Mouse (Mus musculus): ENCODE measurements around the gene Cdrt4. TPM values are rescaled to one million over a fixed set of nuclear protein-coding genes. Genes with fewer than 3 reads are reported as not detected.

Cdrt4 gene
- polyA plus RNA-seq, 1 experiment from 2014 or later, result 0.28 TPM

DNA sequence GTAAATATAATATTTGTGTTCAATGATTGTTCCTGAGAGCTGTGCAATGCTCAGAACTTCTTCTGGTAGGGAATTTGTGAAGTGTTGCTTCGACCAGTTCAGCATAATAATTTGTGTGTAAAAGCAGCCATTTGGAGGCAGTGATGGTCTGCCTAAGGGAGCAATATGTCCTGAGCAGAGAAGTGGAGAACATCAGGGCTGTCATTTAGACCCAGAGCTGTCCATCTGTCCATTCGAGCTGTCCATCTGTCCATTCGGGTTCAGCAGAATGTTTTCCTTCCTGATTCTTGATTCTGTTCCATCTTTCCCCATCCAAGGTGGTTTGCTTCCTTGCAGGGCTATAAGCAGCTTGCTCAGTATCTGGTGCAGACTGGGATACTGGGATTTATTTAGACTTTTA lies 33.4 kb downstream of the Cdrt4 start:
- Histone ChIP-seq H3K27me3 (replicated peaks) (0 out of 2 replicates have a peak, but pooled peaks cover 3% of the 10 kb centered on the region), H3K27ac (no peak overlapping the region), H3K4me2 (replicated peaks) (no peak overlapping the region), H3K4me3 (no peak overlapping the region), H3K9ac (no peak overlapping the region), H3K4me1 (peaks cover 16% of the 10 kb centered on the region; the same call in 1 of the 2 replicates), H3K36me3 (no peaks in the 10 kb centered on the region), H3K9me3 (peaks cover 4% of the 10 kb centered on the region; the same call in 1 of the 2 replicates)
- no peak for ATAC-seq (ENCODE audit: low FRiP score, low read depth)
- WGBS, result 59% methylated on average over 3 of the region's 3 CpGs

DNA sequence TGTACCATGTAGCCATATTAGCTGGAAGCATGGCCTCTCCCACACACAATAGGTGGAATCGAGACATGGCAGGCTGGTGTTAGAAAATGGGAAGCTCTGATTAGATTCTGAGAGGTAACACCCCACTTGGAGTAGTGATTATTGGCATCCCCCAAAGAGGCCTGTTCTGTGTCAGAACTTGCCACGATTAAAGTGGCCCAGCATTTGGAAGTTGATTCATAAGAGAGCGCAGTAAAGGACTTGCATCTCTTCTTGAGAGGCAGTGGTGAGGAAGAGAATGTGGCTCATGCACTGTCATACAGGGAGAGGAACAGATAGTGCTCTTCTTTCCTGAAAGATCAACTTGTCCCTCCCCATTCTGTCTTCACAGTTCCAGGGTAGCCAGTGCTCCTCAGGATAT lies 34.1 kb downstream of the Cdrt4 start:
- ATAC-seq (ENCODE audit: low FRiP score, low read depth), result no peak
- H3K9ac ChIP-seq, result no peak overlapping the region
- H3K4me2 ChIP-seq (replicated peaks), result no peak overlapping the region
- peaks cover 4% of the 10 kb centered on the region; the same call in 1 of the 2 replicates for H3K9me3 ChIP-seq
- H3K4me3 ChIP-seq, result no peak overlapping the region
- no peaks in the 10 kb centered on the region for H3K36me3 ChIP-seq
- 89% methylated on average over 3 of the region's 3 CpGs for WGBS
- H3K27me3 ChIP-seq (replicated peaks), result 0 out of 2 replicates have a peak, but pooled peaks cover 3% of the 10 kb centered on the region
- H3K4me1 ChIP-seq, result peaks cover 16% of the 10 kb centered on the region; the same call in 1 of the 2 replicates
- no peak overlapping the region for H3K27ac ChIP-seq

DNA sequence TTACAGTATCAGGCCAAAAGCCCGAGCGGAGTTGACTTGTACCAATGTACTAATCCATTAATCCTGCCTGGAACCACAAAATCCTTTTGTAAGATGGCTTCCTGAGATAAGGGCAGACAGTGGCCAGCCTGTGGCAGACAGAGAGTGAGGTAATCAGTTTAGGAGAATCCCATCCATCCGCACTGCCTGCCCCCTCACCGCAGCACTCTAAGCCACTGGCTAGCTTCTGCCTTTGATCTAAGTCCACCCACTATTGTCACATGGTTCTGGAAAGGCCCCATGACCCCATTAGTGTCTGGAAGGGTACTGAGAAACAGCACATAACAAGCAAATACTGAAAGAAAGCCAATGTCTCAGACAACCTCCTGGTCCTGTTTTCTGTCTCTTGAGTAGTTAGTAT lies 35.6 kb downstream of the Cdrt4 start:
- Histone ChIP-seq H3K9ac (no peak overlapping the region), H3K4me3 (no peak overlapping the region), H3K27me3 (replicated peaks) (0 out of 2 replicates have a peak, but pooled peaks cover 3% of the 10 kb centered on the region), H3K4me1 (peaks cover 16% of the 10 kb centered on the region; the same call in 1 of the 2 replicates), H3K27ac (no peak overlapping the region), H3K36me3 (no peaks in the 10 kb centered on the region), H3K4me2 (replicated peaks) (no peak overlapping the region), H3K9me3 (no peaks in the 10 kb centered on the region)
- 79% methylated on average over 4 of the region's 4 CpGs for WGBS
- ATAC-seq (ENCODE audit: low FRiP score, low read depth), result no peak

DNA sequence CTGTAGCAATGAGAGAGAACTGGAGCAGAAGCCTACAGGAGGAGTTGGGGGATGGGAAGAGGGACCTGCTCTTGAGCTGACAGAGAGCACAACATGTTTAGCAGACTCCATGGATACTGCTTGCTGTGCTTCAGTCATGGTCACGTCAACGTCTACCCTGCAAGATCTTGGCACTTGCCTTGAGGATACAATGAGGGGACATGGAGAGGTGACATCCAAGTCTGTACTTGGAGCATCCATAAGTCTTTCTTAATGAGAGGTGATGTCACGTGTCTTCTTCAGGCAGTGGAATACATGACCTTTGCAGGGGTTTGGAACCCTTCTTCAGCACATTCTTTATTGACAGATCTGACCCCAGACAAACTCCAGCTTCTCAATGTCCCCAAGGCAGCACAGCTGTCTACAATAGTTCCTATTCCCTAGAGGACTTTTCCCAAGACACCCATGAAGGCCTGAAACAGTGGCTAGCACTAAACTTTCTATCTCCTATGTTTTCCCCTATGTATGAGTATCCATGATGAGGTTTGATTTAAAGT lies 39.2 kb downstream of the Cdrt4 start:
- no peak overlapping the region for H3K4me2 ChIP-seq (replicated peaks)
- WGBS, result 95% methylated on average over 3 of the region's 3 CpGs
- H3K9me3 ChIP-seq, result no peaks in the 10 kb centered on the region

DNA sequence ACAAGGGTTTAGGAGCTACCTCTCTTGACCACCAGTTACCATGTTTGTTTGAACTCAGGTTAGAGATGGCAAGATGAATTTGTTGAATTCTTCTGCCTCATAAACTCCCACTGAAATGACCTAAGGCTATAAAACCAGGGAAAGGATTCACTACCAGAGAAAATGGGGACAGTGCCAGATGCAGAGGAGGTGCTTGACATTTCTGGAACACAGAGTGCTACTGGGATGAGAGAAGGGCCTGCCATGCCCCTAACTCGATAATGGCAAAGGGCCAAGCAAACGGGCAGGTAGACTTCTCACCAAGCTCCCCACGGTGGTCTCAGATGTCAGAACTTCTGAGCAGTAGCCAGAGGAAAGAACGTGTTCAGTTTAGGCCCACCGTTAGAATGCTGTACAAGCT lies 39.8 kb downstream of the Cdrt4 start:
- H3K4me3 ChIP-seq, result no peak overlapping the region
- ATAC-seq (ENCODE audit: low FRiP score, low read depth), result no peak
- 0 out of 2 replicates have a peak, but pooled peaks cover 3% of the 10 kb centered on the region for H3K27me3 ChIP-seq (replicated peaks)
- no peak overlapping the region for H3K4me2 ChIP-seq (replicated peaks)
- H3K27ac ChIP-seq, result no peak overlapping the region
- H3K4me1 ChIP-seq, result no peaks in the 10 kb centered on the region
- H3K9ac ChIP-seq, result no peak overlapping the region
- no peaks in the 10 kb centered on the region for H3K9me3 ChIP-seq
- no peaks in the 10 kb centered on the region for H3K36me3 ChIP-seq
- WGBS, result 89% methylated on average over 5 of the region's 5 CpGs

More for the DNA sequence above, 39.2 kb downstream of the Cdrt4 start:
- Histone ChIP-seq H3K4me1 (0 out of 2 replicates have a peak, but pooled peaks cover 2% of the 10 kb centered on the region), H3K4me3 (no peak overlapping the region), H3K27me3 (replicated peaks) (0 out of 2 replicates have a peak, but pooled peaks cover 3% of the 10 kb centered on the region), H3K27ac (no peak overlapping the region), H3K9ac (no peak overlapping the region), H3K36me3 (no peaks in the 10 kb centered on the region)
- ATAC-seq (ENCODE audit: low FRiP score, low read depth), result no peak

DNA sequence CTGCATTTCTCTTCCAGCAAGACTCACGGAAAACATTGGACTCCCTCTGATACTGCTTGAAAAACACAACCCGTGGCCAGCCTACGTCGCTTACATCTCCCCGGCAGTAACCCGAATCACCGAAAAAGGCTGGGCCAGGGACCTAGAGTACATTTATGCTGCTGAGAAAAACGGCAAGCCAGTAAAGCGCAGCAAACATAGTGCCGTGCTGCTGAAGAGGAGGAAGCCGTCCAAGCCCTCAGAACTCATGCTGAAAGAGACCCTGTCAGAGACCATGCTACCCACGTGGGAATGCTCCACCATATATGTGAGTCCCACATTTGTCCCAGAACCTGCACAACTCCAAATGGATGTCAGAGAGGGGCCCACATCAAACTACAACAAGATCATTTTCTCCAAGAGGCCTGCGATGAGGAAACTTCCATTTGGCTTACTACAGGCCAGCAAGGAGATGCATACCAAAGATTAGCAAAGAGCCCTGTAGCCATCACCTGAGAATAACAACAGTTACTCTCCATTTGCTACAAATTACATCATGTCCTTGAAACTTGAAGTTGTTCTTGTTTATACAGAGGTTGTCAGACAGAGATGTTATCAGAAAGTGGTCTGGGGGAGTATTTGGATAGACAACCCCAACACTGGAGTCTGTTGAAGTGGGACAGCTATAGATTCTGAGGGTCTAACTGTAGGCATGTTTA lies 41.7 kb downstream of the Cdrt4 start:
- Histone ChIP-seq H3K4me1 (no peaks in the 10 kb centered on the region), H3K36me3 (no peaks in the 10 kb centered on the region), H3K27me3 (replicated peaks) (no peaks in the 10 kb centered on the region), H3K9me3 (no peaks in the 10 kb centered on the region), H3K9ac (no peak overlapping the region), H3K4me2 (replicated peaks) (no peak overlapping the region), H3K4me3 (no peak overlapping the region), H3K27ac (no peak overlapping the region)
- WGBS, result 90% methylated on average over 13 of the region's 13 CpGs
- no peak for ATAC-seq (ENCODE audit: low FRiP score, low read depth)

DNA sequence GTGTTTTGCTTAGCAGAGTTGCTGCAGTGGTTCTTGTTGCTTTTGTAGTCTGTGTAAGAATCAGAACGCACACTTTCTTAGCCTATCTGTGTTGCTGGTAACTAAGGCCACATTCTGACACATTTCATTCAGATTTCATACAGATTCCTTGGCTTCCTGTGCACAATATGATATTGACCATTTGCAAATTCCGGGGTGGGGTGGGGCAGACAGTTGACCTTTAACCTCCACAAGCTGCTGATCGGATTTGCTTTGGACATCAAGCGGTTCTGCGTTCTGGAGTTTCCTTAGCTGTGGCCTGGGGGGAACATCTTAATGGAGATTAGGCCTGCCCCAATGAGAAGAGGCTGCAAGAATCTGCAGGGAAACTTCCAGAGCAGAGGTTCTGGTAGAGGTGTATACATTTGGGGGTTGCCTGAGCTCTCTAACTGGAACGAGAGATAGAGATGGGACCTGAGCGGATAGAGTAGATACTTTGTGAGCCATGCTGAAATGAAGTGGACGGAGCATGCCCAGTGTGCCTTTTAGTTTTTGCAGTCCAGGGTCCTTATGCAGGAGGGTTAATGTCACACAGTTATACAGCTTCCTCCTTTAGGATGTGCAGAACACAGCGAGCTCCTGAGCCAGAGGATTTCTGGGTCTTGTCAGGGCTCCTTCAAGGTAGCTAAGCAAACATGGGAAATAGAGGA lies 44.2 kb downstream of the Cdrt4 start:
- ATAC-seq (ENCODE audit: low FRiP score, low read depth), result no peak
- H3K4me3 ChIP-seq, result no peak overlapping the region
- no peak overlapping the region for H3K4me2 ChIP-seq (replicated peaks)
- no peaks in the 10 kb centered on the region for H3K36me3 ChIP-seq
- no peak overlapping the region for H3K9ac ChIP-seq
- no peaks in the 10 kb centered on the region for H3K9me3 ChIP-seq
- H3K4me1 ChIP-seq, result no peaks in the 10 kb centered on the region
- no peaks in the 10 kb centered on the region for H3K27me3 ChIP-seq (replicated peaks)
- WGBS, result 87% methylated on average over 9 of the region's 9 CpGs
- H3K27ac ChIP-seq, result no peak overlapping the region

DNA sequence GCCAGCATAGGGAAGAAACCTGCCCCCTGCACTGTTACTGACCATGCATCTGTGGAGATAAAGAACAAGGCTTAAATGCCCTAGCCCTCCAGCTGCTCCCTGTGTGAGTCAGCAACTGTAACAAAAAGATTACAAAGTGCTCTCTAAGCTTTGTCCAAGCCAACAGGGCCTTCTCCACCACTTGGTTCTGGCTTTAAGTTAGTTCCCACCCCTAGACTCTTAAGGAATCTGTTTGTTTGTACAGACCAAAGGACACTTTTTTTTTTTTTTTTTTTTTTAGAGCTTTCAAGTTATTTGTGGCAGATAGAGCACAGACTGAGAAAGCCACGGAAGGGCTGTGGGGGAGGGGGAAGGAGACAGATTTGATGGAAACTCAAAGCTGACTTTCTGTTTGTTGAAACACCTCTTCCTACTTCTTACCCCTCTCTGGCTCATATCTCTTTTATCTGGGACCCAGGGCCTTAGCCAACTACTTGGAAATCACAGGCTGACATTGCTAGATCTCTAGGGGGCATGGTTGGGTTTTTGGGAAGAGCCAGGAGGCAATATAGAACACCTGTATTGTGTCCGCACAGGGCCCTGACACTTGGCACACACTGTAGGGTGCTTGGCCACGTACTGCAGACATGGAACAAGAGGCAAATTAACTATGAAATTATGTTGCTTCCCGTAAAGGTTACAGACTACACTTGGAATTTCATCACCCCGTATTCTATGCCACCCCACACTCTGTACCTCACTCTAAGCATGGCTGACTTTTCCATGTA lies 44.9 kb downstream of the Cdrt4 start:
- H3K9ac ChIP-seq, result no peak overlapping the region
- H3K36me3 ChIP-seq, result no peaks in the 10 kb centered on the region
- no peak overlapping the region for H3K4me3 ChIP-seq
- ATAC-seq (ENCODE audit: low FRiP score, low read depth), result no peak
- H3K27ac ChIP-seq, result no peak overlapping the region
- H3K27me3 ChIP-seq (replicated peaks), result no peaks in the 10 kb centered on the region
- H3K9me3 ChIP-seq, result no peaks in the 10 kb centered on the region
- no peaks in the 10 kb centered on the region for H3K4me1 ChIP-seq
- 78% methylated on average over 5 of the region's 5 CpGs for WGBS
- no peak overlapping the region for H3K4me2 ChIP-seq (replicated peaks)

DNA sequence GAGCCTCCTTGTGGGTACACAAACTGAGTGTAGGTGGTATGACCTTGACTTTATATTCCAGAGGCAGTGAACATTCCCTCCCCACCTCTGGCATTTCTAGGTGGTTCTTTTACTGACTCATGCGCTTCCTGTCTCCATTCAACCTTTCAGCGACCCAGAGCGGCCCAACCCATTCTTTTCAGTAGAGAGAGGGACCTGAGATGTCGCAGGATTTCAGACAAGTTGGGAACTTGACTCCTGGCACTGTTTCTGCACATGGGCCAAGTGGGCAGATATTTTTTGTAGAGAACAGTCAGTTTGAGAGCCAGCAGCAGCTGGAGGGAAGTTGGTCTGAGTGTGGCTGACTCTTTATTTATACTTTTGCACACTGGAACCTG lies 45.5 kb downstream of the Cdrt4 start:
- ATAC-seq (ENCODE audit: low FRiP score, low read depth), result no peak
- Histone ChIP-seq H3K36me3 (no peaks in the 10 kb centered on the region), H3K4me1 (no peaks in the 10 kb centered on the region), H3K27me3 (replicated peaks) (no peaks in the 10 kb centered on the region), H3K4me2 (replicated peaks) (no peak overlapping the region), H3K4me3 (no peak overlapping the region), H3K9ac (no peak overlapping the region), H3K9me3 (no peaks in the 10 kb centered on the region), H3K27ac (no peak overlapping the region)
- WGBS, result 83% methylated on average over 4 of the region's 4 CpGs

DNA sequence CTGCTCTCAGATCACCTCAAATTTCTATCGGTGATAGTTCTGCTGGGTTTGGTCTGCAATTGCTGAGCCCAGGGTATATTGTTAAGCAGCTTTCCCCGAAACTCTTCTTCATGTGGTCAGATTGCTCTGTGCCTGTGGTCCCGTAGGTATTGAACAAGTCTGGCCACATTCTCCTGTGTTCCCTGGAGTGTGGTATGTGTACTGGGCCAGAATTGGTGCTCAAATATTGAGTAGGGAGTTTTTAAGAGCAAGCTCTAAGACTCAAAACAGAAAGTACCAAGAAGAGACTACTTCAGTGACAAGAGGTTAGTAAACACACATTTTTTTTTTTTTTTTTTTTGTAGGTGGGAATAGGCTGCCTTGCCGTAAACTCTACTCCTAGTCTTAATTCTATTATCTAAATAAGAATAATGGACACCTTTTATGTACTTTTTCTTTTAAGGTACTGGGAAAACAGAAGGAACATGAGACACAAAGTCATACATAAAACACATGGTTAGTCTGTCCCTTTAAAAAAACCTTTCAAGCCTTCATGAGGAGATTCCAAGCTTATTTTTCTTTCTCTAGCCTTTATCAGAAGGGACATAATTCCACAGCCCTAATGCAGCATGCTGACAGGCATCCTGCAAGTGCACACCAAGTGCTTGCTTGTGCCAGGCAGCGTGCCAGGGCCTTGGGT lies 46.2 kb downstream of the Cdrt4 start:
- Histone ChIP-seq H3K36me3 (no peaks in the 10 kb centered on the region), H3K9ac (no peak overlapping the region), H3K9me3 (no peaks in the 10 kb centered on the region), H3K4me2 (replicated peaks) (no peak overlapping the region), H3K4me1 (no peaks in the 10 kb centered on the region), H3K27ac (no peak overlapping the region), H3K4me3 (no peak overlapping the region), H3K27me3 (replicated peaks) (no peaks in the 10 kb centered on the region)
- 83% methylated on average over 5 of the region's 5 CpGs for WGBS
- ATAC-seq (ENCODE audit: low FRiP score, low read depth), result no peak

DNA sequence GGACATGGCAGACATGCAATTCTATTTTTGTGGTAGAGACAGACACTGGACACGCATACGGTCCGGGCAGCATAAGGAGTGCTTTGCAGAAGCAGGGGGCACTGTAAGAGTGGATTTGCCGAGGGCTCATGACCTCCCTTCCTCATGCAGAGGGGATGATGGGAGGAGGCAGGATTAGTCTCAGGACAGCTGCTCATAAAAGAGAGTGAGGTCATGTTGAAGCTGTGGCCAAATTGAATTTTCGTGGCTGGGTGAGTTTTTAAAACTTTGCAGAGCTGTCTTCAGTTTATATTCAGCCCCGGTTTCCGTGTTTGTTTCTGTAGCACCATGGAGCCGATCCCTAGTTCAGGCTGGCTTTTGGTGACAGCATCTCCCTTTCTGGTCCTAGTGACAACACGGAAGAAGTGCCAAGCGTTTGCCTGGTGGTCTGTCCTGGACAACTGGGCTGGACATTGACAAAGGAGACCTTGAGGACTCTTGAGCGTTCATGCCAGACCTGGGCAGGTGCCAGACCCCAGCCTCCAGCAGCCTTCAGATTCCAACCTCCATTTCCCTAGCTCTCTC lies 46.8 kb downstream of the Cdrt4 start:
- H3K27me3 ChIP-seq (replicated peaks), result no peaks in the 10 kb centered on the region
- no peak overlapping the region for H3K9ac ChIP-seq
- no peak overlapping the region for H3K4me2 ChIP-seq (replicated peaks)
- ATAC-seq (ENCODE audit: low FRiP score, low read depth), result no peak
- H3K4me3 ChIP-seq, result no peak overlapping the region
- no peak overlapping the region for H3K27ac ChIP-seq
- no peaks in the 10 kb centered on the region for H3K9me3 ChIP-seq
- WGBS, result 50% methylated on average over 11 of the region's 11 CpGs
- no peaks in the 10 kb centered on the region for H3K36me3 ChIP-seq
- no peaks in the 10 kb centered on the region for H3K4me1 ChIP-seq
